Mouse (Mus musculus): ENCODE data around the gene Raly. TPM values are rescaled to one million over a fixed set of nuclear protein-coding genes. Genes with fewer than 3 reads are reported as not detected.

Raly gene
- polyA plus RNA-seq, 1 experiment from 2014 or later, result 47.3 TPM

- no peaks in the 10 kb centered on the region for H3K9me3 ChIP-seq (replicated peaks)
- WGBS, result 82% methylated on average over 9 of the region's 9 CpGs
- no peak overlapping the region for H3K9ac ChIP-seq
- no peak overlapping the region for H3K4me3 ChIP-seq (replicated peaks)
- peak overlapping the region; percentile 41; the same call in 1 of the 2 replicates for H3K27ac ChIP-seq
- no peaks in the 10 kb centered on the region for H3K27me3 ChIP-seq
- peaks cover 16% of the 10 kb centered on the region for H3K4me1 ChIP-seq
- no peak overlapping the region for H3K4me2 ChIP-seq
- ATAC-seq (replicated peaks; ENCODE audit: low FRiP score), result peak; percentile 52
- no peaks in the 10 kb centered on the region for H3K36me3 ChIP-seq
Observed at GRCm38 (mm10) chr2:154764828-154765497, 25.9 kb upstream of the Raly start.

- H3K4me2 ChIP-seq, result no peak overlapping the region
- H3K27me3 ChIP-seq, result no peaks in the 10 kb centered on the region
- H3K36me3 ChIP-seq, result no peaks in the 10 kb centered on the region
- no peak overlapping the region for H3K9ac ChIP-seq
- no peak overlapping the region for H3K4me3 ChIP-seq (replicated peaks)
- 57% methylated on average over 8 of the region's 8 CpGs for WGBS
- 0 out of 2 replicates have a peak, but pooled peaks have one; percentile 22 for ATAC-seq (replicated peaks; ENCODE audit: low FRiP score)
- H3K9me3 ChIP-seq (replicated peaks), result no peaks in the 10 kb centered on the region
- 0 out of 2 replicates have a peak overlapping the region, but pooled peaks have one; percentile 5 for H3K27ac ChIP-seq
- peaks cover 16% of the 10 kb centered on the region for H3K4me1 ChIP-seq
Observed at GRCm38 (mm10) chr2:154765554-154766008, 25.3 kb upstream of the Raly start.

GRCm38 (mm10) chr2:154767051-154767450 is 23.8 kb upstream of the Raly start:
- Histone ChIP-seq H3K27me3 (no peaks in the 10 kb centered on the region), H3K4me2 (no peak overlapping the region), H3K9me3 (replicated peaks) (no peaks in the 10 kb centered on the region), H3K36me3 (no peaks in the 10 kb centered on the region), H3K4me1 (peaks cover 16% of the 10 kb centered on the region), H3K4me3 (replicated peaks) (no peak overlapping the region), H3K9ac (no peak overlapping the region), H3K27ac (no peak overlapping the region)
- 91% methylated on average over 6 of the region's 6 CpGs for WGBS
- ATAC-seq (replicated peaks; ENCODE audit: low FRiP score), result no peak

GRCm38 (mm10) chr2:154769930-154770329 is 21.0 kb upstream of the Raly start, which contains the start of gene Gm14214:
Gene Gm14214 (minus strand): TSS chr2:154770030.
- H3K27me3 ChIP-seq, result no peaks in the 10 kb centered on the region
- no peak for ATAC-seq (replicated peaks; ENCODE audit: low FRiP score)

GRCm38 (mm10) chr2:154771604-154772003 is 19.3 kb upstream of the Raly start:
- Histone ChIP-seq H3K4me3 (replicated peaks) (no peak overlapping the region), H3K4me2 (no peak overlapping the region), H3K4me1 (0 out of 2 replicates have a peak, but pooled peaks cover 5% of the 10 kb centered on the region), H3K27ac (no peak overlapping the region), H3K27me3 (no peaks in the 10 kb centered on the region), H3K9ac (no peak overlapping the region), H3K36me3 (no peaks in the 10 kb centered on the region), H3K9me3 (replicated peaks) (no peaks in the 10 kb centered on the region)
- ATAC-seq (replicated peaks; ENCODE audit: low FRiP score), result no peak
- WGBS, result 78% methylated on average over 8 of the region's 8 CpGs

More at GRCm38 (mm10) chr2:154769930-154770329, 21.0 kb upstream of the Raly start, which contains the start of gene Gm14214:
- Histone ChIP-seq H3K27ac (no peak within 1 kb of the TSS), H3K4me1 (peaks cover 9% of the 10 kb centered on the region; the same call in 1 of the 2 replicates), H3K36me3 (no peaks in the 10 kb centered on the region), H3K9me3 (replicated peaks) (no peaks in the 10 kb centered on the region), H3K9ac (no peak within 1 kb of the TSS), H3K4me3 (replicated peaks) (no peak within 1 kb of the TSS), H3K4me2 (no peak within 1 kb of the TSS)

GRCm38 (mm10) chr2:154774032-154774431 is 16.9 kb upstream of the Raly start:
- 83% methylated on average over 1 of the region's 1 CpGs for whole genome bisulfite sequencing
- Histone ChIP-seq H3K36me3 (no peaks in the 10 kb centered on the region), H3K4me2 (no peak overlapping the region), H3K27ac (no peak overlapping the region), H3K9ac (no peak overlapping the region), H3K4me3 (replicated peaks) (no peak overlapping the region), H3K9me3 (replicated peaks) (no peaks in the 10 kb centered on the region), H3K4me1 (no peaks in the 10 kb centered on the region), H3K27me3 (no peaks in the 10 kb centered on the region)
- ATAC-seq (replicated peaks; ENCODE audit: low FRiP score), result no peak

- 69% methylated on average over 7 of the region's 7 CpGs for WGBS
- H3K4me1 ChIP-seq, result peaks cover 3% of the 10 kb centered on the region; the same call in 1 of the 2 replicates
Observed at GRCm38 (mm10) chr2:154776496-154776895, 14.4 kb upstream of the Raly start.

GRCm38 (mm10) chr2:154779648-154780047 is 11.2 kb upstream of the Raly start:
- Histone ChIP-seq H3K27ac (no peak overlapping the region), H3K36me3 (no peaks in the 10 kb centered on the region), H3K4me2 (no peak overlapping the region), H3K27me3 (peaks cover 12% of the 10 kb centered on the region; the same call in 1 of the 2 replicates), H3K9ac (no peak overlapping the region), H3K4me3 (replicated peaks) (no peak overlapping the region), H3K4me1 (peaks cover 14% of the 10 kb centered on the region), H3K9me3 (replicated peaks) (no peaks in the 10 kb centered on the region)
- WGBS, result 56% methylated on average over 3 of the region's 3 CpGs
- ATAC-seq (replicated peaks; ENCODE audit: low FRiP score), result no peak

More at GRCm38 (mm10) chr2:154776496-154776895, 14.4 kb upstream of the Raly start:
- Histone ChIP-seq H3K36me3 (no peaks in the 10 kb centered on the region), H3K4me2 (no peak overlapping the region), H3K9ac (no peak overlapping the region), H3K4me3 (replicated peaks) (no peak overlapping the region), H3K27me3 (no peaks in the 10 kb centered on the region), H3K9me3 (replicated peaks) (no peaks in the 10 kb centered on the region), H3K27ac (no peak overlapping the region)
- no peak for ATAC-seq (replicated peaks; ENCODE audit: low FRiP score)

- H3K27me3 ChIP-seq, result peaks cover 17% of the 10 kb centered on the region
- no peak overlapping the region for H3K4me2 ChIP-seq
- H3K36me3 ChIP-seq, result no peaks in the 10 kb centered on the region
- peaks cover 21% of the 10 kb centered on the region for H3K4me1 ChIP-seq
- no peak overlapping the region for H3K4me3 ChIP-seq (replicated peaks)
- H3K9ac ChIP-seq, result no peak overlapping the region
- no peak overlapping the region for H3K27ac ChIP-seq
- no peaks in the 10 kb centered on the region for H3K9me3 ChIP-seq (replicated peaks)
- ATAC-seq (replicated peaks; ENCODE audit: low FRiP score), result no peak
- 63% methylated on average over 4 of the region's 4 CpGs for WGBS
Observed at GRCm38 (mm10) chr2:154782361-154782760, 8.5 kb upstream of the Raly start.

GRCm38 (mm10) chr2:154782856-154783650 is 7.8 kb upstream of the Raly start:
- Histone ChIP-seq H3K4me3 (replicated peaks) (no peak overlapping the region), H3K4me1 (peaks cover 21% of the 10 kb centered on the region), H3K9me3 (replicated peaks) (no peaks in the 10 kb centered on the region), H3K36me3 (no peaks in the 10 kb centered on the region), H3K27ac (no peak overlapping the region), H3K4me2 (peak overlapping the region; percentile 19; the same call in 1 of the 2 replicates), H3K9ac (no peak overlapping the region), H3K27me3 (peaks cover 17% of the 10 kb centered on the region)
- WGBS, result 47% methylated on average over 17 of the region's 17 CpGs
- no peak for ATAC-seq (replicated peaks; ENCODE audit: low FRiP score)

- H3K27ac ChIP-seq, result no peak overlapping the region
- H3K36me3 ChIP-seq, result no peaks in the 10 kb centered on the region
- peaks cover 28% of the 10 kb centered on the region for H3K4me1 ChIP-seq
- no peak overlapping the region for H3K9ac ChIP-seq
- H3K27me3 ChIP-seq, result peaks cover 20% of the 10 kb centered on the region
- no peak for ATAC-seq (replicated peaks; ENCODE audit: low FRiP score)
- H3K4me3 ChIP-seq (replicated peaks), result no peak overlapping the region
- no peaks in the 10 kb centered on the region for H3K9me3 ChIP-seq (replicated peaks)
- 66% methylated on average over 3 of the region's 3 CpGs for WGBS
- no peak overlapping the region for H3K4me2 ChIP-seq
Observed at GRCm38 (mm10) chr2:154785284-154785683, 5.6 kb upstream of the Raly start.

GRCm38 (mm10) chr2:154786187-154786586 is 4.7 kb upstream of the Raly start:
- no peaks in the 10 kb centered on the region for H3K36me3 ChIP-seq
- no peak overlapping the region for H3K4me2 ChIP-seq
- H3K4me1 ChIP-seq, result peaks cover 24% of the 10 kb centered on the region
- H3K27ac ChIP-seq, result no peak overlapping the region
- peaks cover 20% of the 10 kb centered on the region for H3K27me3 ChIP-seq
- H3K9ac ChIP-seq, result no peak overlapping the region
- no peak for ATAC-seq (replicated peaks; ENCODE audit: low FRiP score)
- 55% methylated on average over 3 of the region's 3 CpGs for WGBS
- no peaks in the 10 kb centered on the region for H3K9me3 ChIP-seq (replicated peaks)
- no peak overlapping the region for H3K4me3 ChIP-seq (replicated peaks)
